Mouse (Mus musculus) liver, embryonic 14.5 days (tissue): ENCODE results near the gene Ptpn11.

Source experiments
- CTCF ChIP-seq: IDR thresholded peaks from 2 replicates; pipeline ENCODE4 v1.5.1; 2016; ENCODE audit warnings: antibody characterized with exemption, low read depth, control low read depth
- EP300 ChIP-seq: IDR thresholded peaks from 2 replicates; pipeline ENCODE4 v1.6.1; 2016; ENCODE audit warnings: antibody characterized with exemption, low read depth

DNA sequence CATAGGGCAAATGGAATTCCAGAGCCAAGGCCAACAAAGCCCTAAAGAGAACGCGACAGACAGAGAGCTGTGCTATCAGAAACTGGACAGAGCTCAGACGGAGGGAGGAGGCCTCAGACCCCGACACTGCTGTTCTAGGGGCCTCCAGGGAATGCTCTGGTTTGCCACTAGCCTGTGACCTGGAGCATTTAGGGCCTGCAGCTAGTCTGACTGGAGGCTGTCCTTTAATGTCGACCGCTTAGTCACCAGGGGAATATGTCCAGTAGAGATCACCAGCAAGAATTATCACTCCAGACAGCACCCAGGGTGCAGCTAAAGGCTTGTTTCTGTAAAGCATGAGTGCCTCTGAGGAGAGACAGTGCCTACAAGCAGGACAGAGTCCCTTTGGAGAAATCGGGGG lies 32.2 kb downstream of the Ptpn11 start:
- TF ChIP-seq CTCF (no peak), EP300 (no peak)
